Mouse (Mus musculus): ENCODE results near the gene Tesc. TPM values are rescaled to one million over a fixed set of nuclear protein-coding genes. Genes with fewer than 3 reads are reported as not detected.

The Tesc gene
- polyA plus RNA-seq (2012): not detected in 2 replicates

GRCm38 (mm10) chr5:118027698-118028190 is at the start of gene Tesc:
Tesc (plus strand) TSS chr5:118027743.
- no peak for TF ChIP-seq GATA1 (IDR thresholded peaks at IDR 0.05; ENCODE audit: low read length)

DNA sequence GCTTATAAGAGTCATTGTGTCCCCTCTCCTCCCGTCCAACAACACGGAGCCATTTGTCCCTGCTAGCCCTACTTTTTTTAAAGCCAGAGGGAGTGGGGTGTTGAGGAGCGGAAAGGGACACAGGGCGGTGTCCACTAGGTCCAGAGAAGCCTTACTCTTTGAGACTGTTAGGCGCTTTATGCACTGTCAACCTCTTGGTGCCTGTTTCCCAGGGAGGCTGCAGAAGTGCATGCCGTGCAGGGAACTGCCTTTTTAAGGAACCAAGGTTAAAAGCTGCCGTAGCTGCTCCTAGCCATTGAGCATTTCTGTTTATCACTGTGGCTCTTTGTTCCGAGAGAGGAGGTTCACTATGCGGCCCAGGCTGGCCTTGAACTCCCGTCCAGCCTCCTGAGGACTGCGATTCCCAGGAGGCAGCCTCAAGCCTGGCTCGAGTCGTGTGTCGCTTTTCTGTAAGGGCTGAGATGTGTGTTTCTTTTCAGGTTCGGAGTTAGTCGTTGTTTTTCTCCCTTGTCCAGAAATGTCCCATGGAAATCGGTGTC is 49.3 kb upstream of the Tesc start:
- no peak for TF ChIP-seq GATA1 (IDR thresholded peaks at IDR 0.05; ENCODE audit: low read length)

DNA sequence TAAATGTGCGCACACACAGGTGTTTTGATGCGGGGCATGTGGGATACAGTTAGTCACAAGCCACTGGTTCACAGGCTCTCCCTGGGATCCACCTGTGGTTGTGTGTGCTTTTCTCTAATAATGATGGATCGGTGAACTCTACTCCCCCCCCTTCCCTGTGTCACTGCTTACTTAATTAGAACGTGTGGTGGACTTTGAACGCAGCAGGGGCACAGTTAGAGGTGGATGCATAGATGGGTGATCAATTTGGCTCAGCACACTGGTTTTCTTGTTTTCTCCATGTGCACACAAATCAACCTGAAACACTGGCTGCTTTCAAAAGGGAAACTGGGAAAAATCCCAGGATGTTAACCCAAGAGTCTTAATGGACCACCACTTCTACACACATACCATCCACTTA is 48.5 kb upstream of the Tesc start:
- TF ChIP-seq GATA1 (IDR thresholded peaks at IDR 0.05; ENCODE audit: low read length): no peak

- no peak for TF ChIP-seq GATA1 (IDR thresholded peaks at IDR 0.05; ENCODE audit: low read length)
These were observed 46.6 kb upstream of the Tesc start for GRCm38 (mm10) chr5:117980921-117981320.

DNA sequence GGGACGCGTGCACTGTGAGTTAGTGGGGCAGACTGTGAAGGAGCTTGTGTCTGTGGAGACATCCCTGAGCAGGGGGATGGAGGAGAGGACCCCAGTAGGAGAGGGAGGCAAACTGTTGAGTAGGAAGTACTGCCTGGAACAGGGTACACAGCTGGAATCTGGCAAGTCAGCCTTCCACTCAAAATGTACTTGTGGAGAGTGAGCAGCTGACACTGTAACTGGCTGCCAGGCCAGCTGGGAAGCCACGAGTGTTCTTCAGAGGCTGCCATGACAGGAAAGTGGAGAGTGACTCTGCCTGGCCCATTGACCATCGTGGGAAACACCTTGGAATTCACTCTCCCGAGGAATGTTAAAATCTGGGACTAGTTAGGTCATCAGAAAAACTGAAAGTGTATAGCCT is 45.6 kb upstream of the Tesc start:
- TF ChIP-seq GATA1 (IDR thresholded peaks at IDR 0.05; ENCODE audit: low read length): no peak

DNA sequence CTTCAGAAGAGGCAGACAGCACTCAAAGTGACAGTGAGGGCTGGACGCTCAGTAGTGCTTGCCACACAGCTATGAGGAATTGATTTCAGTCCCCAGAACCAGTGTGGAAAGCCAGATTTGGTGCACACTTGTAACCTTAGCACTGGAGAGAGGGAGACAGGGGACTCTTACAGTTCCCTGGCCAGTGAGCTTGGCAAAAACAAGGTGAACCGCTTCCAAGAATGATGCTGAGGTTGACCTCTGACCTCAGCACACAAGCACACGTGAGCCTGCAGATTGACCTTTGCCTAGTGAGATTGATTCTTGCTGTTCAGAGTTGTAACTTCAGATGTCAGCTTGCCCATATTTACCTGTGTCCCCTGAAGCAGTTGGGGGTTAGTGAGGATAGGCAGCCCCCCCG is 41.2 kb upstream of the Tesc start:
- TF ChIP-seq GATA1 (IDR thresholded peaks at IDR 0.05; ENCODE audit: low read length): no peak

GRCm38 (mm10) chr5:117987891-117988290 is 39.7 kb upstream of the Tesc start:
- TF ChIP-seq GATA1 (IDR thresholded peaks at IDR 0.05; ENCODE audit: low read length): no peak

DNA sequence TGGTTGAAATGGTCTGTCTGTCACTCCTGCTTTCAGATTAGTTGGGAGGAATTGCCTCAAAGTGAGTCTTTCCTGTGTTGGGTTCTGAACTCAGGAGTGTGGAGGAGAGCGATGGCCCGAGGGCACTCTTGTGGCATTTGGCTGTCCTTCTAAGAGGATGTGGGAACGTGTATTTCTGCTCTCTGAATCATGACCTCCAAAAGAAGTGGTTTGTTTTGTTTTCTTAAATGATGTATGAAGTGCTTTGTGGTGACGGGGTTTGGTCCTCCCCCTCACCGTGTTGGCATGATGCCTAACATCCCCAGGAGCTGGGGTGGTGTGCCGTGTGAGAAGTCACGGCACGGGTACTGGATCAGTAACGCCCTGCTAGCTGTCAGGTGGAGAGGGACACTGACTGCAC is 39.2 kb upstream of the Tesc start:
- no peak for TF ChIP-seq GATA1 (IDR thresholded peaks at IDR 0.05; ENCODE audit: low read length)

- no peak for TF ChIP-seq GATA1 (IDR thresholded peaks at IDR 0.05; ENCODE audit: low read length)
These were observed 37.8 kb upstream of the Tesc start for GRCm38 (mm10) chr5:117989773-117990172.

DNA sequence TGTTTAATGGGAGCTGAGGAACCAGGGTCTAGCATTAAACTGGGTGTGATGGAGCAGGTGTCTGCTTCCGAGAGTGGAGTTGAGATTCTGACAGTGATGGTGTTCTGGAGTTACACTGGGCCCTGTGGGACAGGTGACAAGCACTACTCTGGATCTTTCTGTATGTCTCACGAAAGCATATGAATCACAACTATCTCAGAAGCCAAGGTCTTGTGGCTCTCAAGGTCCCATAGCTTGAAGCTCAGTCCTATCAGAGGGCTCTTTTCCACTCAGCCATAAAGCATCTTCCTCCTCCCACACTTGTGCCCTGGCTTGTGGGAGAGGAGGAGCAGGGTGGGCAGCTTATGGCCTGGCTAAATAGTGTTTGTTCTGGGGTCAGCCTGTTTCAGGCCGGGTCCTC is 36.6 kb upstream of the Tesc start:
- TF ChIP-seq GATA1 (IDR thresholded peaks at IDR 0.05; ENCODE audit: low read length): no peak

- TF ChIP-seq GATA1 (IDR thresholded peaks at IDR 0.05; ENCODE audit: low read length): no peak
These were observed 34.0 kb upstream of the Tesc start for GRCm38 (mm10) chr5:117993550-117993949.

DNA sequence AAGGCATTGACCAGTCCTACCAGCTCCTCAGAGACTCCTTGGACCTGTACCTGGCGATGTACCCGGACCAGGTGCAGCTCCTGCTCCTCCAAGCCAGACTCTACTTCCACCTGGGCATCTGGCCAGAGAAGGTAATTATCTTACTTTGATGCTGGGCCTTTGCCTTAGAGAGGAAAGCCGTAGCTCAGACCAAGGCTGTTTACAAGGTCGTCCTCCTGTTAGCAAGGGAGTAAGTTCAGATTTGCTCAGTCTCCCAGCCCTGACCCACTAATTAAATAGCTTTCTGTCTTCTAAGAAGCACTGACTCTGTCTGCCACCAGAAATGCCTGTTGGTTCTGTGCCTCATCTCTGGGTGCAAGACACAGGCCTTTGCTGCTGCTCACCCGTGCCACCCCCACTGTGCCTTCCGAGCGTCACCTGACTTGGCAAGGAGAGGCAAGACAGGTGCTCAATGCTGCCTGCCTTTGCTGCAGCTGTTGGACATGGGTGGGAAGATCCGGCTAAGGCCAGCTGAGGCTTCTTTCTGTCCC is 32.1 kb upstream of the Tesc start:
- TF ChIP-seq GATA1 (IDR thresholded peaks at IDR 0.05; ENCODE audit: low read length): no peak

DNA sequence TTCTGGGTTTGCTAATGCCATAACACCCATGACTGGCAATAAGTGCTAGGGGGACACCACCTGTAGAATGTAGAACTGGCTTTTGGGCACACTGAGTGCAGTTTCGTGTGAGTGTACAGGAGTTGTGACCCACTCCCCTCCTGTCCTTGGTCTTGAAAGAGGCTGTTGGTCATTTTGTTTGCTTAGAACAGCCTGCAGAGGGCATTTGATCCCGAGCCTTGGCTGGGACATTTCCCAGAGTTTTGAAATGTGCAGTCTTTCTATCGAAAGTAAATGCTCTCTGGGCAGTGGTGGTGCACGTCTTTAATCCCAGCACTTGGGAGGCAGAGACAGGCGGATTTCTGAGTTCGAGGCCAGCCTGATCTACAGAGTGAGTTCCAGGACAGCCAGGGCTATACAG is 31.6 kb upstream of the Tesc start:
- no peak for TF ChIP-seq GATA1 (IDR thresholded peaks at IDR 0.05; ENCODE audit: low read length)

- no peak for TF ChIP-seq GATA1 (IDR thresholded peaks at IDR 0.05; ENCODE audit: low read length)
These were observed 31.0 kb upstream of the Tesc start for GRCm38 (mm10) chr5:117996581-117996980.

DNA sequence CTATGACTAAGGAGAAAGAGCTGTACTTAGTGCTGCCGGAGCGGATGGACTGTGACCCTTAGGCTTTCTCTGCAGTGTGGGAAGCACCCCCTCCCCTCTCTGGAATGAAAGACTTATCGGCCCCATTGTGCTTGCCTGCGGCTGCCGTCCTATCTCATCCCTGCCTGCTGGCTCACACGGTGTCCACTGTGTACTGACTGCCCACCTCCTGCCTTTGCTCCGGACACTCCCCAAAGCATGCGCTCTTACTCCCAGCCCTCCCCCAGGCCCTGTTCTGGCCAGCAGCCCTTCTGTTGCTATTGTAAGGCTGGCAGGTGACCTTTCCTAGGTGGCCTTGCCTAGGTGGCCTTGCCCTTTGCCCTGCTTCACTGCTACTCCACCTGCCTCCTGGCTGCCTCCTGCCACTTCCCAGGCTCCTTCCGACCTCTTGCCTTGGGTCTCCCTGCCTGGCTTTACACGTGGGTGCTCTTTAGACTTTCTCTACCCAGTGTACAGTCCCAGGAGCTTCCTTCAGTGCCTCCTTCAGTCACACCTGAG is 30.0 kb upstream of the Tesc start:
- no peak for TF ChIP-seq GATA1 (IDR thresholded peaks at IDR 0.05; ENCODE audit: low read length)

DNA sequence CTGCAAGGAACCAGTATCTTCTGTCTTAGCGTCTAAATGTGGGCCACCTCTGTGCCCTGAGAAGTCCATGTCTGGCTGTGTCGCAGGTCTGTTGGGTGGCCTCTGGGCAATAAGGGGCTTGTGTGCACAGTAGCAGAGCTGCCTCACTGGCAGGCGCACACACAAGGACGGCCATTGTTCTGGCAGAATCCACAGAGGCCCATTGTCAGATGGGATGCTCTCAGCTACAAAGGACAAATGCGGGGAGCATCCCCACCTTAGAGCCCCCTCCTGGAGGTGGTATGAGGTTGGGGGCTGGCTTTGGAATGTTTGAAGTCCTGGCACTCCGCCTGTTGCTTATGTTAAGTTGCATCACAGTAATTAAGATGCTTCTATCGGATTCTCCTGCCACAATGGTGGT is 28.5 kb upstream of the Tesc start:
- no peak for TF ChIP-seq GATA1 (IDR thresholded peaks at IDR 0.05; ENCODE audit: low read length)

GRCm38 (mm10) chr5:117999584-117999983 is 28.0 kb upstream of the Tesc start:
- TF ChIP-seq GATA1 (IDR thresholded peaks at IDR 0.05; ENCODE audit: low read length): no peak

All from G1E-ER4 (cell line).